Mouse (Mus musculus): ENCODE measurements around the gene Nsg1. TPM values are rescaled to one million over a fixed set of nuclear protein-coding genes. Genes with fewer than 3 reads are reported as not detected.

Nsg1 gene
- polyA plus RNA-seq (2014; fragmentation: Illumina TruSeq; extraction: RNeasy Lipid Tissue Mini Kit (QIAGEN cat#74804); ENCODE audit: low read depth, low replicate concordance): 1.9 TPM

DNA sequence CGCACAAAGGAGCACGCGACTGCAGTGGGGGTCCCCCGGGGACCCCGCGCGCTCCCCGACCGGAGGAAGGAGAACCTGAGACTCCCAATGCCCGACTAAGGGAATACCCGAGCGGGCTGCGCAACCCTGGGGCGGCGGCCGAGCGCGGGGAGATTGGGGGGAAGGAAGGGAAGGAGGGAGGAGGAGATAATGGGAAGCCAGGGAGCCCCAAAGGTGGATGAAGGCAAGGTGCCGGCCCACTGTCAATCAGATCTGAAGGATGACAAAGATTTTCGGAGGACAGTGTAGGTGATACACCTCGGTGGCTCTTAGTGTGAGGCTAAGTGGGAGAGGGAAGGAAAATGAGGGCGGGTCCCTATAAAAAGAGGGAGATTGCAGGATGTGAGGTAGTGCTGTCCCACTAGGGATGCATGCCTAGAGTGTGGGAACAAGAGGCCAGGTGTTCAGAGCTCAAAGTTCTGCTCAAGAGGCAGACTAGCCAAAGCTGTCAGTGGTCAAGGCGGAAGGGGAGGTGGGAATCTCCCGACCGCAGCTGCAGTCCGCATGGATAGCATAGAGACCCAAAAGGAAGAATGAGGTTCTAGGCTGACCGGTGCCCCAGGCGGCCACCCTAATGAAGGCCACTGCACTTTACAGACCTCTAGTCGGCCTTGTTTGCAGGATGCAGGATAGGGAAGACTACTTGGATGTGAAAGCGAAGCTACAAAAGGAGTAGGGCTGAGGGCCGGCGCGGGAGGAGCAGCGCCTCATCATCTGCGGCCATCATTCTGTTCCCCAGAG, at the start of gene Nsg1:
TSS of gene Nsg1 (minus strand) at position 274 of the 780 bp plus-strand sequence.

Other genes starting within 250 kb of the Nsg1 start
- 88.3 TPM for gene Stx18, start 121.2 kb downstream of the Nsg1 start, polyA plus RNA-seq (2014; fragmentation: Illumina TruSeq; extraction: RNeasy Lipid Tissue Mini Kit (QIAGEN cat#74804); ENCODE audit: low read depth, low replicate concordance)
- 2.2 TPM for gene Zbtb49, start 60.5 kb upstream of the Nsg1 start, polyA plus RNA-seq (2014; fragmentation: Illumina TruSeq; extraction: RNeasy Lipid Tissue Mini Kit (QIAGEN cat#74804); ENCODE audit: low read depth, low replicate concordance)
- gene Lyar, start 60.6 kb upstream of the Nsg1 start, polyA plus RNA-seq (2014; fragmentation: Illumina TruSeq; extraction: RNeasy Lipid Tissue Mini Kit (QIAGEN cat#74804); ENCODE audit: low read depth, low replicate concordance): 31.7 TPM
- gene Tmem128, start 100.3 kb upstream of the Nsg1 start, polyA plus RNA-seq (2014; fragmentation: Illumina TruSeq; extraction: RNeasy Lipid Tissue Mini Kit (QIAGEN cat#74804); ENCODE audit: low read depth, low replicate concordance): 63.9 TPM
- 0.12 TPM for gene Otop1, start 116.1 kb upstream of the Nsg1 start, polyA plus RNA-seq (2014; fragmentation: Illumina TruSeq; extraction: RNeasy Lipid Tissue Mini Kit (QIAGEN cat#74804); ENCODE audit: low read depth, low replicate concordance)
- gene Drd5, start 159.5 kb upstream of the Nsg1 start, polyA plus RNA-seq (2014; fragmentation: Illumina TruSeq; extraction: RNeasy Lipid Tissue Mini Kit (QIAGEN cat#74804); ENCODE audit: low read depth, low replicate concordance): not detected